Mouse (Mus musculus): ENCODE data around the gene Iqcj. TPM values are rescaled to one million over a fixed set of nuclear protein-coding genes. Genes with fewer than 3 reads are reported as not detected.

Iqcj gene
- polyA plus RNA-seq (2014; fragmentation: Nextera tagmentation; extraction: Ambion mirVana): 0.16 TPM in 1 of 2 replicates, not detected in the other

GRCm38 (mm10) chr3:67892026-67892705, at the start of gene Iqcj, which contains the start of gene Iqschfp:
TSS of gene Iqcj (plus strand) at chr3:67892220.
TSS of gene Iqschfp (plus strand) at chr3:67892232.
- Histone ChIP-seq H3K4me2 (ENCODE audit: low read depth, severe bottlenecking) (peak within 1 kb of the TSS; percentile 15; the same call in 1 of the 2 replicates), H3K27ac (replicated peaks; ENCODE audit: low read depth, low read length) (no peak within 1 kb of the TSS)
- no peak for DNase-seq (ENCODE audit: low spot score)

GRCm38 (mm10) chr3:67852397-67852796, 39.6 kb upstream of the Iqcj start:
- DNase-seq (ENCODE audit: low spot score): no peak
- 87% methylated on average over 5 of the region's 5 CpGs for WGBS
- ATAC-seq (ENCODE audit: insufficient number of reproducible peaks, low FRiP score, low TSS enrichment, low read depth): no peak
- Histone ChIP-seq H3K4me3 (ENCODE audit: low read depth, low read length) (no peak overlapping the region), H3K27ac (replicated peaks; ENCODE audit: low read depth, low read length) (no peak overlapping the region), H3K9ac (ENCODE audit: low read length) (no peak overlapping the region), H3K27me3 (ENCODE audit: control insufficient read depth, insufficient read depth, low read length) (no peaks in the 10 kb centered on the region), H3K9me3 (ENCODE audit: control insufficient read depth, low read length) (no peaks in the 10 kb centered on the region), H3K4me2 (ENCODE audit: low read depth, severe bottlenecking) (no peak overlapping the region), H3K36me3 (ENCODE audit: control insufficient read depth, insufficient read depth, low read length) (no peaks in the 10 kb centered on the region), H3K4me1 (ENCODE audit: control insufficient read depth, insufficient read depth, low read length) (no peaks in the 10 kb centered on the region)

More at GRCm38 (mm10) chr3:67892026-67892705, at the start of gene Iqcj, which contains the start of gene Iqschfp:
- H3K4me1 ChIP-seq (ENCODE audit: control insufficient read depth, insufficient read depth, low read length): peaks cover 8% of the 10 kb centered on the region
- ATAC-seq (ENCODE audit: insufficient number of reproducible peaks, low FRiP score, low TSS enrichment, low read depth): no peak
- whole genome bisulfite sequencing: 53% methylated on average over 15 of the region's 15 CpGs
- no peak within 1 kb of the TSS for H3K9ac ChIP-seq (ENCODE audit: low read length)
- no peaks in the 10 kb centered on the region for H3K9me3 ChIP-seq (ENCODE audit: control insufficient read depth, low read length)
- H3K36me3 ChIP-seq (ENCODE audit: control insufficient read depth, insufficient read depth, low read length): no peaks in the 10 kb centered on the region
- H3K4me3 ChIP-seq (ENCODE audit: low read depth, low read length): no peak within 1 kb of the TSS
- H3K27me3 ChIP-seq (ENCODE audit: control insufficient read depth, insufficient read depth, low read length): no peaks in the 10 kb centered on the region

GRCm38 (mm10) chr3:67861524-67861923, 30.5 kb upstream of the Iqcj start:
- WGBS: 91% methylated on average over 3 of the region's 3 CpGs
- no peak for ATAC-seq (ENCODE audit: insufficient number of reproducible peaks, low FRiP score, low TSS enrichment, low read depth)
- H3K4me1 ChIP-seq (ENCODE audit: control insufficient read depth, insufficient read depth, low read length): no peaks in the 10 kb centered on the region
- H3K4me2 ChIP-seq (ENCODE audit: low read depth, severe bottlenecking): no peak overlapping the region
- no peak overlapping the region for H3K4me3 ChIP-seq (ENCODE audit: low read depth, low read length)
- no peak overlapping the region for H3K27ac ChIP-seq (replicated peaks; ENCODE audit: low read depth, low read length)
- H3K9me3 ChIP-seq (ENCODE audit: control insufficient read depth, low read length): no peaks in the 10 kb centered on the region
- H3K9ac ChIP-seq (ENCODE audit: low read length): no peak overlapping the region
- DNase-seq (ENCODE audit: low spot score): no peak
- no peaks in the 10 kb centered on the region for H3K36me3 ChIP-seq (ENCODE audit: control insufficient read depth, insufficient read depth, low read length)
- H3K27me3 ChIP-seq (ENCODE audit: control insufficient read depth, insufficient read depth, low read length): no peaks in the 10 kb centered on the region

GRCm38 (mm10) chr3:67867420-67868065, 24.5 kb upstream of the Iqcj start:
- Histone ChIP-seq H3K4me3 (ENCODE audit: low read depth, low read length) (no peak overlapping the region), H3K4me1 (ENCODE audit: control insufficient read depth, insufficient read depth, low read length) (no peaks in the 10 kb centered on the region), H3K27me3 (ENCODE audit: control insufficient read depth, insufficient read depth, low read length) (no peaks in the 10 kb centered on the region), H3K4me2 (ENCODE audit: low read depth, severe bottlenecking) (peak overlapping the region; percentile 12; the same call in 1 of the 2 replicates), H3K9ac (ENCODE audit: low read length) (no peak overlapping the region), H3K27ac (replicated peaks; ENCODE audit: low read depth, low read length) (no peak overlapping the region), H3K36me3 (ENCODE audit: control insufficient read depth, insufficient read depth, low read length) (no peaks in the 10 kb centered on the region), H3K9me3 (ENCODE audit: control insufficient read depth, low read length) (no peaks in the 10 kb centered on the region)
- no peak for ATAC-seq (ENCODE audit: insufficient number of reproducible peaks, low FRiP score, low TSS enrichment, low read depth)
- 22% methylated on average over 13 of the region's 13 CpGs for WGBS
- DNase-seq (ENCODE audit: low spot score): no peak

GRCm38 (mm10) chr3:67869424-67869823, 22.6 kb upstream of the Iqcj start:
- H3K27me3 ChIP-seq (ENCODE audit: control insufficient read depth, insufficient read depth, low read length): no peaks in the 10 kb centered on the region
- H3K9ac ChIP-seq (ENCODE audit: low read length): no peak overlapping the region
- H3K9me3 ChIP-seq (ENCODE audit: control insufficient read depth, low read length): no peaks in the 10 kb centered on the region
- H3K27ac ChIP-seq (replicated peaks; ENCODE audit: low read depth, low read length): no peak overlapping the region
- H3K4me2 ChIP-seq (ENCODE audit: low read depth, severe bottlenecking): no peak overlapping the region
- 80% methylated on average over 1 of the region's 1 CpGs for WGBS
- no peaks in the 10 kb centered on the region for H3K36me3 ChIP-seq (ENCODE audit: control insufficient read depth, insufficient read depth, low read length)
- DNase-seq (ENCODE audit: low spot score): no peak
- ATAC-seq (ENCODE audit: insufficient number of reproducible peaks, low FRiP score, low TSS enrichment, low read depth): no peak
- no peak overlapping the region for H3K4me3 ChIP-seq (ENCODE audit: low read depth, low read length)
- no peaks in the 10 kb centered on the region for H3K4me1 ChIP-seq (ENCODE audit: control insufficient read depth, insufficient read depth, low read length)

- no peaks in the 10 kb centered on the region for H3K4me1 ChIP-seq (ENCODE audit: control insufficient read depth, insufficient read depth, low read length)
- no peak overlapping the region for H3K4me3 ChIP-seq (ENCODE audit: low read depth, low read length)
- H3K9ac ChIP-seq (ENCODE audit: low read length): no peak overlapping the region
- no peaks in the 10 kb centered on the region for H3K36me3 ChIP-seq (ENCODE audit: control insufficient read depth, insufficient read depth, low read length)
- DNase-seq (ENCODE audit: low spot score) (no peak), ATAC-seq (ENCODE audit: insufficient number of reproducible peaks, low FRiP score, low TSS enrichment, low read depth) (no peak)
- no peak overlapping the region for H3K27ac ChIP-seq (replicated peaks; ENCODE audit: low read depth, low read length)
- 65% methylated on average over 4 of the region's 4 CpGs for WGBS
- no peak overlapping the region for H3K4me2 ChIP-seq (ENCODE audit: low read depth, severe bottlenecking)
- no peaks in the 10 kb centered on the region for H3K27me3 ChIP-seq (ENCODE audit: control insufficient read depth, insufficient read depth, low read length)
- no peaks in the 10 kb centered on the region for H3K9me3 ChIP-seq (ENCODE audit: control insufficient read depth, low read length)
Observed at GRCm38 (mm10) chr3:67877253-67877652, 14.8 kb upstream of the Iqcj start.

- Histone ChIP-seq H3K9ac (ENCODE audit: low read length) (no peak overlapping the region), H3K4me1 (ENCODE audit: control insufficient read depth, insufficient read depth, low read length) (no peaks in the 10 kb centered on the region), H3K4me2 (ENCODE audit: low read depth, severe bottlenecking) (no peak overlapping the region), H3K27ac (replicated peaks; ENCODE audit: low read depth, low read length) (no peak overlapping the region), H3K4me3 (ENCODE audit: low read depth, low read length) (no peak overlapping the region), H3K27me3 (ENCODE audit: control insufficient read depth, insufficient read depth, low read length) (no peaks in the 10 kb centered on the region), H3K36me3 (ENCODE audit: control insufficient read depth, insufficient read depth, low read length) (no peaks in the 10 kb centered on the region), H3K9me3 (ENCODE audit: control insufficient read depth, low read length) (no peaks in the 10 kb centered on the region)
- no peak for ATAC-seq (ENCODE audit: insufficient number of reproducible peaks, low FRiP score, low TSS enrichment, low read depth)
- no peak for DNase-seq (ENCODE audit: low spot score)
- 84% methylated on average over 3 of the region's 3 CpGs for WGBS
Observed at GRCm38 (mm10) chr3:67884335-67884734, 7.7 kb upstream of the Iqcj start.

- no peaks in the 10 kb centered on the region for H3K4me1 ChIP-seq (ENCODE audit: control insufficient read depth, insufficient read depth, low read length)
Observed at GRCm38 (mm10) chr3:67886176-67886575, 5.8 kb upstream of the Iqcj start.

More at GRCm38 (mm10) chr3:67886176-67886575, 5.8 kb upstream of the Iqcj start:
- H3K36me3 ChIP-seq (ENCODE audit: control insufficient read depth, insufficient read depth, low read length): no peaks in the 10 kb centered on the region
- no peaks in the 10 kb centered on the region for H3K9me3 ChIP-seq (ENCODE audit: control insufficient read depth, low read length)
- no peak overlapping the region for H3K9ac ChIP-seq (ENCODE audit: low read length)
- H3K27me3 ChIP-seq (ENCODE audit: control insufficient read depth, insufficient read depth, low read length): no peaks in the 10 kb centered on the region
- H3K4me3 ChIP-seq (ENCODE audit: low read depth, low read length): no peak overlapping the region
- no peak overlapping the region for H3K4me2 ChIP-seq (ENCODE audit: low read depth, severe bottlenecking)
- 74% methylated on average over 1 of the region's 1 CpGs for WGBS
- DNase-seq (ENCODE audit: low spot score) (no peak), ATAC-seq (ENCODE audit: insufficient number of reproducible peaks, low FRiP score, low TSS enrichment, low read depth) (no peak)
- H3K27ac ChIP-seq (replicated peaks; ENCODE audit: low read depth, low read length): no peak overlapping the region
